Mouse (Mus musculus) myocyte (in vitro differentiated cells): ENCODE results near the gene Rims1. TPM values are rescaled to one million over a fixed set of nuclear protein-coding genes. Genes with fewer than 3 reads are reported as not detected.

ENCODE experiments used
- H3K27me3 ChIP-seq: one replicate; pipeline ENCODE4 v1.6.1; 2011; ENCODE audit not compliant: control insufficient read depth, insufficient read depth, insufficient read length
- H3K36me3 ChIP-seq: one replicate; pipeline ENCODE4 v1.6.1; 2011; ENCODE audit not compliant: control insufficient read depth, insufficient read depth
- H3K4me2 ChIP-seq: one replicate; pipeline ENCODE4 v1.6.1; 2011; ENCODE audit warnings: low read depth, control low read depth
- H3K4me3 ChIP-seq: one replicate; pipeline ENCODE4 v1.5.1; 2011; ENCODE audit warnings: mild to moderate bottlenecking, control low read depth, moderate library complexity
- H3K79me2 ChIP-seq: one replicate; pipeline ENCODE4 v1.6.1; 2011; ENCODE audit not compliant: control insufficient read depth, insufficient read depth
- H3ac ChIP-seq: one replicate; pipeline ENCODE4 v1.6.1; 2011; ENCODE audit not compliant: control insufficient read depth, insufficient read length
- CEBPB ChIP-seq: IDR thresholded peaks from 2 replicates; pipeline ENCODE4 v1.6.1; 2011; ENCODE audit warnings: mild to moderate bottlenecking, moderate library complexity; ENCODE audit not compliant: poor library complexity, insufficient read depth, severe bottlenecking
- E2F4 ChIP-seq: IDR thresholded peaks from one replicate; pipeline ENCODE4 v1.6.1; 2011; ENCODE audit warnings: mild to moderate bottlenecking, control low read depth, moderate library complexity; ENCODE audit not compliant: insufficient read depth
- MAX ChIP-seq: IDR thresholded peaks from one replicate; pipeline ENCODE4 v1.6.1; 2011; ENCODE audit warnings: low read depth, mild to moderate bottlenecking, control low read depth
- MYOD1 ChIP-seq, 3 experiments: IDR thresholded peaks; one replicate each; pipeline ENCODE4 v1.6.1; 2011; ENCODE audit warnings: control low read depth in 2 of 3, low read depth in 2 of 3, mild to moderate bottlenecking in 2 of 3, moderate library complexity in 1 of 3; ENCODE audit not compliant: insufficient read length in 2 of 3, control insufficient read depth in 1 of 3
- MYOG ChIP-seq, 3 experiments: IDR thresholded peaks; one replicate each; pipeline ENCODE4 v1.6.1; 2011; ENCODE audit warnings: control low read depth in 2 of 3, low read depth in 2 of 3, mild to moderate bottlenecking in 2 of 3; ENCODE audit not compliant: insufficient read length in 2 of 3, control insufficient read depth in 1 of 3, insufficient read depth in 1 of 3
- POLR2A ChIP-seq: IDR thresholded peaks from one replicate; pipeline ENCODE4 v1.6.1; 2011; ENCODE audit warnings: low read depth, mild to moderate bottlenecking, control low read depth, moderate library complexity; ENCODE audit not compliant: insufficient read length
- POLR2AphosphoS2 ChIP-seq: IDR thresholded peaks from one replicate; pipeline ENCODE4 v1.6.1; 2011; ENCODE audit warnings: low read depth, control low read depth; ENCODE audit not compliant: insufficient read length
- REST ChIP-seq: IDR thresholded peaks from one replicate; pipeline ENCODE4 v1.6.1; 2011; ENCODE audit warnings: mild to moderate bottlenecking, control low read depth, moderate library complexity; ENCODE audit not compliant: insufficient read depth, insufficient read length
- SRF ChIP-seq: IDR thresholded peaks from one replicate; pipeline ENCODE4 v1.6.1; 2011; ENCODE audit warnings: low read depth; ENCODE audit not compliant: control insufficient read depth, insufficient read length
- TCF12 ChIP-seq: IDR thresholded peaks from one replicate; pipeline ENCODE4 v1.6.1; 2011; ENCODE audit warnings: mild to moderate bottlenecking, control low read depth; ENCODE audit not compliant: poor library complexity, insufficient read depth, severe bottlenecking
- TCF3 ChIP-seq: IDR thresholded peaks from one replicate; pipeline ENCODE4 v1.6.1; 2011; ENCODE audit warnings: low read depth, control low read depth; ENCODE audit not compliant: insufficient read length
- USF1 ChIP-seq: IDR thresholded peaks from one replicate; pipeline ENCODE4 v1.6.1; 2011; ENCODE audit warnings: low read depth, mild to moderate bottlenecking, control low read depth, moderate library complexity
- polyA plus RNA-seq: library from polyadenylated mRNA; unstranded; fragments of >200 nt; fragmentation: generic; extraction: Trizol; gene quantifications from one replicate; pipeline ENCODE4 v1.2.1, GENCODE M21; 2012; ENCODE audit warnings: missing spikeins

The Rims1 gene
- polyA plus RNA-seq, 1 experiment = not detected

GRCm38 (mm10) chr1:22386361-22386760 lies 419.4 kb downstream of the Rims1 start:
- H3K4me3 ChIP-seq = no peak overlapping the region
- H3K36me3 ChIP-seq = no peaks in the 10 kb centered on the region
- TF ChIP-seq E2F4 (no peak), POLR2AphosphoS2 (no peak), SRF (no peak), TCF12 (no peak), MAX (no peak), REST (no peak), USF1 (no peak), MYOD1 (IDR thresholded peaks at IDR 0.05; ENCODE audit: control insufficient read depth in 1 of 3, insufficient read length in 2 of 3, low read depth in 2 of 3) (no peak), TCF3 (no peak), POLR2A (no peak)
- H3K27me3 ChIP-seq = no peaks in the 10 kb centered on the region
- H3K79me2 ChIP-seq = no peaks in the 10 kb centered on the region
- no peak overlapping the region for H3K4me2 ChIP-seq
- no peak overlapping the region for H3ac ChIP-seq

- Histone ChIP-seq H3K79me2 (no peaks in the 10 kb centered on the region), H3K4me3 (no peak overlapping the region), H3K36me3 (no peaks in the 10 kb centered on the region), H3K4me2 (no peak overlapping the region), H3ac (no peak overlapping the region), H3K27me3 (no peaks in the 10 kb centered on the region)
- TF ChIP-seq MYOG (IDR thresholded peaks at IDR 0.05; ENCODE audit: control insufficient read depth in 1 of 3, insufficient read depth in 1 of 3, insufficient read length in 2 of 3, low read depth in 2 of 3) = no peak
- no peak for TF ChIP-seq TCF12
- no peak for TF ChIP-seq POLR2AphosphoS2
- TF ChIP-seq POLR2A = no peak
- no peak for TF ChIP-seq TCF3
- no peak for TF ChIP-seq MYOD1 (IDR thresholded peaks at IDR 0.05; ENCODE audit: control insufficient read depth in 1 of 3, insufficient read length in 2 of 3, low read depth in 2 of 3)
- no peak for TF ChIP-seq REST
- no peak for TF ChIP-seq SRF
- no peak for TF ChIP-seq CEBPB
- TF ChIP-seq USF1 = no peak
- TF ChIP-seq MAX = no peak
- no peak for TF ChIP-seq E2F4
Observed at GRCm38 (mm10) chr1:22377652-22378051, 428.1 kb downstream of the Rims1 start.

- H3K79me2 ChIP-seq = no peaks in the 10 kb centered on the region
- H3K36me3 ChIP-seq = no peaks in the 10 kb centered on the region
- H3K27me3 ChIP-seq = no peaks in the 10 kb centered on the region
- no peak overlapping the region for H3ac ChIP-seq
- TF ChIP-seq MYOG (IDR thresholded peaks at IDR 0.05; ENCODE audit: control insufficient read depth in 1 of 3, insufficient read depth in 1 of 3, insufficient read length in 2 of 3, low read depth in 2 of 3) = no peak
- TF ChIP-seq TCF3 = no peak
- no peak for TF ChIP-seq USF1
- no peak for TF ChIP-seq TCF12
- no peak for TF ChIP-seq CEBPB
- no peak for TF ChIP-seq REST
- TF ChIP-seq MYOD1 (IDR thresholded peaks at IDR 0.05; ENCODE audit: control insufficient read depth in 1 of 3, insufficient read length in 2 of 3, low read depth in 2 of 3) = no peak
- TF ChIP-seq POLR2AphosphoS2 = no peak
- TF ChIP-seq MAX = no peak
- no peak for TF ChIP-seq SRF
- no peak for TF ChIP-seq E2F4
- no peak for TF ChIP-seq POLR2A
- no peak overlapping the region for H3K4me2 ChIP-seq
- no peak overlapping the region for H3K4me3 ChIP-seq
Observed at GRCm38 (mm10) chr1:22377062-22377461, 428.7 kb downstream of the Rims1 start.

GRCm38 (mm10) chr1:22356209-22356608 lies 449.6 kb downstream of the Rims1 start:
- H3K4me3 ChIP-seq = no peak overlapping the region
- H3K79me2 ChIP-seq = no peaks in the 10 kb centered on the region
- H3K27me3 ChIP-seq = no peaks in the 10 kb centered on the region
- H3K4me2 ChIP-seq = no peak overlapping the region
- H3ac ChIP-seq = no peak overlapping the region
- no peaks in the 10 kb centered on the region for H3K36me3 ChIP-seq
- TF ChIP-seq TCF3 (no peak), MYOG (IDR thresholded peaks at IDR 0.05; ENCODE audit: control insufficient read depth in 1 of 3, insufficient read depth in 1 of 3, insufficient read length in 2 of 3, low read depth in 2 of 3) (no peak), POLR2AphosphoS2 (no peak), MAX (no peak), TCF12 (no peak), E2F4 (no peak), USF1 (no peak), REST (no peak), SRF (no peak), MYOD1 (IDR thresholded peaks at IDR 0.05; ENCODE audit: control insufficient read depth in 1 of 3, insufficient read length in 2 of 3, low read depth in 2 of 3) (no peak), POLR2A (no peak)

- no peak for TF ChIP-seq USF1
- TF ChIP-seq REST = no peak
- no peak for TF ChIP-seq MYOG (IDR thresholded peaks at IDR 0.05; ENCODE audit: control insufficient read depth in 1 of 3, insufficient read depth in 1 of 3, insufficient read length in 2 of 3, low read depth in 2 of 3)
- no peak for TF ChIP-seq POLR2A
- TF ChIP-seq SRF = no peak
- no peak for TF ChIP-seq CEBPB
- TF ChIP-seq MYOD1 (IDR thresholded peaks at IDR 0.05; ENCODE audit: control insufficient read depth in 1 of 3, insufficient read length in 2 of 3, low read depth in 2 of 3) = no peak
- no peak for TF ChIP-seq POLR2AphosphoS2
- no peak for TF ChIP-seq E2F4
- Histone ChIP-seq H3K36me3 (no peaks in the 10 kb centered on the region), H3K4me3 (no peak overlapping the region), H3K27me3 (no peaks in the 10 kb centered on the region), H3ac (no peak overlapping the region), H3K4me2 (no peak overlapping the region), H3K79me2 (no peaks in the 10 kb centered on the region)
Observed at GRCm38 (mm10) chr1:22353687-22354086, 452.1 kb downstream of the Rims1 start.
